Mouse (Mus musculus) G1E (cell line): Measurements from ENCODE around the gene Rgs9.

Source experiments
- CTCF ChIP-seq: IDR thresholded peaks from 2 replicates; pipeline ENCODE4 v1.5.1; 2012; ENCODE audit warnings: low read depth, low read length, inconsistent platforms, mixed read lengths
- POLR2AphosphoS5 ChIP-seq: IDR thresholded peaks from 2 replicates; pipeline ENCODE4 v1.6.1; 2012; ENCODE audit warnings: low read depth, low read length, inconsistent platforms; ENCODE audit not compliant: insufficient replicate concordance
- TAL1 ChIP-seq: conservative IDR thresholded peaks from 2 replicates; pipeline ENCODE4 v1.6.1; 2012; ENCODE audit warnings: low read depth, low read length, inconsistent platforms, mixed read lengths

- TF ChIP-seq CTCF: no peak
- TF ChIP-seq POLR2AphosphoS5: no peak
- TF ChIP-seq TAL1: no peak
Measured at GRCm38 (mm10) chr11:109250566-109250965, 47.4 kb downstream of the Rgs9 start.
